Mouse (Mus musculus) mouse embryonic stem cell (cell line): ENCODE results near the gene Ahcyl2.
"Not testable (repeated sequence)": the region's sequence is repeated elsewhere in the genome, so short reads cannot be mapped to it uniquely, and the experiment has no call there.

Experiments used
- in situ Hi-C, 2 experiments: fragments of 300-500 bp; cut with MboI; formaldehyde crosslinking; loops; 1 replicate in 1 of 2; 3 replicates in 1 of 2; pipeline ENCODE4 v1.14.3; 2019 to 2020; ENCODE audit warnings: low sequenced_read_pairs in 2 of 2, low pct_unique_long_range_greater_than_20kb in 1 of 2, mixed read lengths in 1 of 2; ENCODE audit not compliant: unreplicated experiment in 1 of 2

Ahcyl2 gene

GRCm38 (mm10) chr6:29767813-29768660, at the start of gene Ahcyl2:
Ahcyl2 (plus strand) TSS chr6:29768011.
- in situ Hi-C loops = no loop called here

- in situ Hi-C loops = no loop called here
These were observed 48.9 kb upstream of the Ahcyl2 start for GRCm38 (mm10) chr6:29718894-29719329.

GRCm38 (mm10) chr6:29721890-29722289, 45.9 kb upstream of the Ahcyl2 start:
- in situ Hi-C loops = no loop called here

- in situ Hi-C loops = no loop called here
These were observed 41.1 kb upstream of the Ahcyl2 start for GRCm38 (mm10) chr6:29726576-29727200.

GRCm38 (mm10) chr6:29728035-29728434, 39.8 kb upstream of the Ahcyl2 start:
- in situ Hi-C loops = no loop called here

GRCm38 (mm10) chr6:29729491-29729890, 38.3 kb upstream of the Ahcyl2 start:
- in situ Hi-C loops = no loop called here

GRCm38 (mm10) chr6:29735336-29735688, 32.5 kb upstream of the Ahcyl2 start, which contains the start of gene Smo:
Smo (plus strand) TSS chr6:29735503.
- in situ Hi-C loops = no loop called here

GRCm38 (mm10) chr6:29735689-29736451, 31.9 kb upstream of the Ahcyl2 start:
- in situ Hi-C loops = no loop called here

GRCm38 (mm10) chr6:29736610-29737458, 31.0 kb upstream of the Ahcyl2 start:
- in situ Hi-C loops = no loop called here

GRCm38 (mm10) chr6:29751466-29752152, 16.2 kb upstream of the Ahcyl2 start:
- in situ Hi-C loops = no loop called here

GRCm38 (mm10) chr6:29753336-29753735, 14.5 kb upstream of the Ahcyl2 start:
- in situ Hi-C loops = no loop called here

- in situ Hi-C loops = no loop called here
These were observed 11.8 kb upstream of the Ahcyl2 start for GRCm38 (mm10) chr6:29756001-29756400.

GRCm38 (mm10) chr6:29756476-29756875, 11.3 kb upstream of the Ahcyl2 start:
- in situ Hi-C loops = no loop called here

GRCm38 (mm10) chr6:29758417-29758816, 9.4 kb upstream of the Ahcyl2 start:
- in situ Hi-C loops = no loop called here

GRCm38 (mm10) chr6:29759012-29759679, 8.7 kb upstream of the Ahcyl2 start:
- in situ Hi-C loops = no loop called here

- in situ Hi-C loops = not testable (repeated sequence)
These were observed 7.4 kb upstream of the Ahcyl2 start for GRCm38 (mm10) chr6:29760397-29760796.

- in situ Hi-C loops = no loop called here
These were observed 6.5 kb upstream of the Ahcyl2 start for GRCm38 (mm10) chr6:29761282-29761681.
